Mouse (Mus musculus) ES-E14 (cell line): ENCODE results near the gene Gsk3b.

Source experiments
- CHD2 ChIP-seq: IDR thresholded peaks from 2 replicates; pipeline ENCODE4 v1.6.1; 2014; ENCODE audit warnings: mild to moderate bottlenecking, low read depth, low read length, inconsistent platforms
- MAFK ChIP-seq: IDR thresholded peaks from 2 replicates; pipeline ENCODE4 v1.6.1; 2014; ENCODE audit warnings: mild to moderate bottlenecking, low read depth, low read length, inconsistent platforms; ENCODE audit not compliant: insufficient read depth
- ZC3H11A ChIP-seq: IDR thresholded peaks from 2 replicates; pipeline ENCODE4 v1.6.1; 2012; ENCODE audit warnings: low read depth, mild to moderate bottlenecking, inconsistent platforms, low read length, borderline replicate concordance
- ZNF384 ChIP-seq: IDR thresholded peaks from 2 replicates; pipeline ENCODE4 v1.6.1; 2012; ENCODE audit warnings: low read depth, low read length, inconsistent platforms

GRCm38 (mm10) chr16:38283300-38283699 is 194.5 kb downstream of the Gsk3b start:
- TF ChIP-seq ZC3H11A, result no peak
- TF ChIP-seq CHD2, result no peak
- TF ChIP-seq MAFK, result no peak
- no peak for TF ChIP-seq ZNF384
